Mouse (Mus musculus) heart, adult 11 months (tissue): ENCODE results near the gene Mtfr1l.
A peak's percentile ranks its signal among the peaks of the same experiment; 100 is the strongest.

ENCODE experiments used
- DNase-seq: peaks from one replicate; pipeline ENCODE4 v3.0.0; 2022

The Mtfr1l gene

GRCm38 (mm10) chr4:134534932-134535786 lies at the start of gene Mtfr1l:
TSS of gene Mtfr1l (minus strand) at chr4:134535387.
- DNase-seq: peak; percentile 100

- no peak for DNase-seq
Measured at GRCm38 (mm10) chr4:134583513-134583912, 48.3 kb upstream of the Mtfr1l start.

GRCm38 (mm10) chr4:134581365-134581764 lies 46.2 kb upstream of the Mtfr1l start:
- no peak for DNase-seq

GRCm38 (mm10) chr4:134580351-134581148 lies 45.4 kb upstream of the Mtfr1l start:
- no peak for DNase-seq

GRCm38 (mm10) chr4:134579620-134580019 lies 44.4 kb upstream of the Mtfr1l start:
- DNase-seq: no peak

GRCm38 (mm10) chr4:134579212-134579611 lies 44.0 kb upstream of the Mtfr1l start:
- peak; percentile 94 for DNase-seq

- DNase-seq: no peak
Measured at GRCm38 (mm10) chr4:134578407-134578806, 43.2 kb upstream of the Mtfr1l start.

- no peak for DNase-seq
Measured at GRCm38 (mm10) chr4:134577281-134577680, 42.1 kb upstream of the Mtfr1l start.

- no peak for DNase-seq
Measured at GRCm38 (mm10) chr4:134575486-134575885, 40.3 kb upstream of the Mtfr1l start.

- DNase-seq: no peak
Measured at GRCm38 (mm10) chr4:134572449-134573300, 37.5 kb upstream of the Mtfr1l start.

GRCm38 (mm10) chr4:134570704-134571451 lies 35.7 kb upstream of the Mtfr1l start:
- no peak for DNase-seq

GRCm38 (mm10) chr4:134569831-134570230 lies 34.6 kb upstream of the Mtfr1l start:
- no peak for DNase-seq

- DNase-seq: no peak
Measured at GRCm38 (mm10) chr4:134569205-134569604, 34.0 kb upstream of the Mtfr1l start.

GRCm38 (mm10) chr4:134567377-134568226 lies 32.4 kb upstream of the Mtfr1l start:
- no peak for DNase-seq

GRCm38 (mm10) chr4:134564093-134564492 lies 28.9 kb upstream of the Mtfr1l start:
- no peak for DNase-seq

- DNase-seq: no peak
Measured at GRCm38 (mm10) chr4:134563624-134564023, 28.4 kb upstream of the Mtfr1l start.

GRCm38 (mm10) chr4:134562014-134562413 lies 26.8 kb upstream of the Mtfr1l start:
- DNase-seq: no peak

GRCm38 (mm10) chr4:134560699-134561098 lies 25.5 kb upstream of the Mtfr1l start:
- no peak for DNase-seq

- no peak for DNase-seq
Measured at GRCm38 (mm10) chr4:134559154-134559553, 24.0 kb upstream of the Mtfr1l start.

GRCm38 (mm10) chr4:134558570-134559113 lies 23.5 kb upstream of the Mtfr1l start:
- no peak for DNase-seq
